Mouse (Mus musculus): Measurements from ENCODE around the gene Rgs13. TPM values are rescaled to one million over a fixed set of nuclear protein-coding genes. Genes with fewer than 3 reads are reported as not detected.
A peak's percentile ranks its signal among the peaks of the same experiment; 100 is the strongest.

The Rgs13 gene
- polyA plus RNA-seq, 1 experiment from 2014 or later: 0.67 TPM

GRCm38 (mm10) chr1:144200496-144200895, 23.3 kb upstream of the Rgs13 start:
- DNase-seq (ENCODE audit: low spot score) (no peak), ATAC-seq (ENCODE audit: low FRiP score, low TSS enrichment) (no peak)
- Histone ChIP-seq H3K9ac (ENCODE audit: low read length) (no peak overlapping the region), H3K4me3 (ENCODE audit: low read depth, low read length) (no peak overlapping the region), H3K4me1 (replicated peaks; ENCODE audit: control insufficient read depth, insufficient read depth) (no peaks in the 10 kb centered on the region), H3K36me3 (ENCODE audit: control insufficient read depth, insufficient read depth, low read length) (no peaks in the 10 kb centered on the region), H3K9me3 (ENCODE audit: control insufficient read depth, low read length) (no peaks in the 10 kb centered on the region), H3K4me2 (replicated peaks; ENCODE audit: low read depth) (no peak overlapping the region), H3K27ac (replicated peaks) (no peak overlapping the region), H3K27me3 (ENCODE audit: control insufficient read depth, insufficient read depth, low read length) (no peaks in the 10 kb centered on the region)
- no peak for TF ChIP-seq EP300 (optimal IDR thresholded peaks at IDR 0.05)
- no peak for TF ChIP-seq CTCF (IDR thresholded peaks at IDR 0.05; ENCODE audit: low read depth)
- 68% methylated on average over 2 of the region's 2 CpGs for WGBS

- Histone ChIP-seq H3K36me3 (ENCODE audit: control insufficient read depth, insufficient read depth, low read length) (no peaks in the 10 kb centered on the region), H3K4me1 (replicated peaks; ENCODE audit: control insufficient read depth, insufficient read depth) (no peaks in the 10 kb centered on the region), H3K4me2 (replicated peaks; ENCODE audit: low read depth) (no peak overlapping the region), H3K9ac (ENCODE audit: low read length) (no peak overlapping the region), H3K27me3 (ENCODE audit: control insufficient read depth, insufficient read depth, low read length) (no peaks in the 10 kb centered on the region), H3K9me3 (ENCODE audit: control insufficient read depth, low read length) (no peaks in the 10 kb centered on the region), H3K27ac (replicated peaks) (no peak overlapping the region), H3K4me3 (ENCODE audit: low read depth, low read length) (no peak overlapping the region)
- 62% methylated on average over 1 of the region's 1 CpGs for WGBS
- ATAC-seq (ENCODE audit: low FRiP score, low TSS enrichment): no peak
- no peak for TF ChIP-seq CTCF (IDR thresholded peaks at IDR 0.05; ENCODE audit: low read depth)
- no peak for TF ChIP-seq EP300 (optimal IDR thresholded peaks at IDR 0.05)
- DNase-seq (ENCODE audit: low spot score): no peak
These were observed 22.4 kb upstream of the Rgs13 start for GRCm38 (mm10) chr1:144199538-144199937.

GRCm38 (mm10) chr1:144197684-144198083, 20.5 kb upstream of the Rgs13 start:
- no peaks in the 10 kb centered on the region for H3K36me3 ChIP-seq (ENCODE audit: control insufficient read depth, insufficient read depth, low read length)
- no peak overlapping the region for H3K4me2 ChIP-seq (replicated peaks; ENCODE audit: low read depth)
- H3K27me3 ChIP-seq (ENCODE audit: control insufficient read depth, insufficient read depth, low read length): no peaks in the 10 kb centered on the region
- no peak overlapping the region for H3K27ac ChIP-seq (replicated peaks)
- TF ChIP-seq EP300 (optimal IDR thresholded peaks at IDR 0.05) (no peak), CTCF (IDR thresholded peaks at IDR 0.05; ENCODE audit: low read depth) (peak; percentile 87)
- no peak overlapping the region for H3K4me3 ChIP-seq (ENCODE audit: low read depth, low read length)
- no peaks in the 10 kb centered on the region for H3K9me3 ChIP-seq (ENCODE audit: control insufficient read depth, low read length)
- peak; percentile 17 for DNase-seq (ENCODE audit: low spot score)
- 30% methylated on average over 3 of the region's 3 CpGs for WGBS
- H3K4me1 ChIP-seq (replicated peaks; ENCODE audit: control insufficient read depth, insufficient read depth): no peaks in the 10 kb centered on the region
- no peak for ATAC-seq (ENCODE audit: low FRiP score, low TSS enrichment)
- no peak overlapping the region for H3K9ac ChIP-seq (ENCODE audit: low read length)

- DNase-seq (ENCODE audit: low spot score): no peak
These were observed 9.7 kb upstream of the Rgs13 start for GRCm38 (mm10) chr1:144186655-144187396.

GRCm38 (mm10) chr1:144184955-144185715, 8.0 kb upstream of the Rgs13 start:
- ATAC-seq (ENCODE audit: low FRiP score, low TSS enrichment): no peak
- 70% methylated on average over 4 of the region's 4 CpGs for WGBS
- TF ChIP-seq CTCF (IDR thresholded peaks at IDR 0.05; ENCODE audit: low read depth) (no peak), EP300 (optimal IDR thresholded peaks at IDR 0.05) (no peak)

More at GRCm38 (mm10) chr1:144186655-144187396, 9.7 kb upstream of the Rgs13 start:
- no peak for TF ChIP-seq CTCF (IDR thresholded peaks at IDR 0.05; ENCODE audit: low read depth)
- TF ChIP-seq EP300 (optimal IDR thresholded peaks at IDR 0.05): no peak
- no peaks in the 10 kb centered on the region for H3K9me3 ChIP-seq (ENCODE audit: control insufficient read depth, low read length)
- 62% methylated on average over 7 of the region's 7 CpGs for WGBS
- no peak for ATAC-seq (ENCODE audit: low FRiP score, low TSS enrichment)
- no peaks in the 10 kb centered on the region for H3K27me3 ChIP-seq (ENCODE audit: control insufficient read depth, insufficient read depth, low read length)
- H3K4me1 ChIP-seq (replicated peaks; ENCODE audit: control insufficient read depth, insufficient read depth): no peaks in the 10 kb centered on the region
- no peak overlapping the region for H3K27ac ChIP-seq (replicated peaks)
- H3K9ac ChIP-seq (ENCODE audit: low read length): no peak overlapping the region
- no peaks in the 10 kb centered on the region for H3K36me3 ChIP-seq (ENCODE audit: control insufficient read depth, insufficient read depth, low read length)
- H3K4me2 ChIP-seq (replicated peaks; ENCODE audit: low read depth): no peak overlapping the region
- H3K4me3 ChIP-seq (ENCODE audit: low read depth, low read length): no peak overlapping the region

GRCm38 (mm10) chr1:144183622-144184021, 6.5 kb upstream of the Rgs13 start:
- no peak overlapping the region for H3K4me2 ChIP-seq (replicated peaks; ENCODE audit: low read depth)
- H3K36me3 ChIP-seq (ENCODE audit: control insufficient read depth, insufficient read depth, low read length): no peaks in the 10 kb centered on the region
- DNase-seq (ENCODE audit: low spot score) (no peak), ATAC-seq (ENCODE audit: low FRiP score, low TSS enrichment) (no peak)
- H3K4me1 ChIP-seq (replicated peaks; ENCODE audit: control insufficient read depth, insufficient read depth): no peaks in the 10 kb centered on the region
- no peaks in the 10 kb centered on the region for H3K9me3 ChIP-seq (ENCODE audit: control insufficient read depth, low read length)
- H3K4me3 ChIP-seq (ENCODE audit: low read depth, low read length): no peak overlapping the region
- no peaks in the 10 kb centered on the region for H3K27me3 ChIP-seq (ENCODE audit: control insufficient read depth, insufficient read depth, low read length)
- H3K27ac ChIP-seq (replicated peaks): no peak overlapping the region
- no peak overlapping the region for H3K9ac ChIP-seq (ENCODE audit: low read length)
- TF ChIP-seq EP300 (optimal IDR thresholded peaks at IDR 0.05) (no peak), CTCF (IDR thresholded peaks at IDR 0.05; ENCODE audit: low read depth) (no peak)

More at GRCm38 (mm10) chr1:144184955-144185715, 8.0 kb upstream of the Rgs13 start:
- no peak for DNase-seq (ENCODE audit: low spot score)
- Histone ChIP-seq H3K27ac (replicated peaks) (no peak overlapping the region), H3K9me3 (ENCODE audit: control insufficient read depth, low read length) (no peaks in the 10 kb centered on the region), H3K4me2 (replicated peaks; ENCODE audit: low read depth) (no peak overlapping the region), H3K36me3 (ENCODE audit: control insufficient read depth, insufficient read depth, low read length) (no peaks in the 10 kb centered on the region), H3K27me3 (ENCODE audit: control insufficient read depth, insufficient read depth, low read length) (no peaks in the 10 kb centered on the region), H3K9ac (ENCODE audit: low read length) (no peak overlapping the region), H3K4me1 (replicated peaks; ENCODE audit: control insufficient read depth, insufficient read depth) (no peaks in the 10 kb centered on the region), H3K4me3 (ENCODE audit: low read depth, low read length) (no peak overlapping the region)
